Mouse (Mus musculus) MEL (cell line): ENCODE results near the gene Gm20388. TPM values are rescaled to one million over a fixed set of nuclear protein-coding genes. Genes with fewer than 3 reads are reported as not detected.
A peak's percentile ranks its signal among the peaks of the same experiment; 100 is the strongest.

Experiments used
- DNase-seq: peaks from one replicate; pipeline ENCODE4 v3.0.0; 2011; ENCODE audit warnings: low read depth, low spot score
- H3K27ac ChIP-seq: 2 replicates; pipeline ENCODE4 v1.5.1; 2012; ENCODE audit warnings: low read depth, mild to moderate bottlenecking, control low read depth, low read length, moderate library complexity; ENCODE audit not compliant: control insufficient read depth
- H3K27me3 ChIP-seq, 2 experiments: fragments of 150-350 bp in 1 of 2; sonication (generic) in 1 of 2; 2 replicates each; pipeline ENCODE4 v1.6.1; 2012; ENCODE audit warnings: low read length in 2 of 2, mild to moderate bottlenecking in 2 of 2, improper control_type of control experiment in 1 of 2, moderate library complexity in 1 of 2; ENCODE audit not compliant: insufficient read depth in 2 of 2, control insufficient read depth in 1 of 2
- H3K36me3 ChIP-seq, 2 experiments: 2 replicates each; pipeline ENCODE4 v1.6.1; 2012 to 2014; ENCODE audit warnings: low read length in 2 of 2, improper control_type of control experiment in 1 of 2, inconsistent platforms in 1 of 2, mild to moderate bottlenecking in 1 of 2; ENCODE audit not compliant: insufficient read depth in 2 of 2, control insufficient read depth in 1 of 2
- H3K4me1 ChIP-seq, 2 experiments: fragments of 150-350 bp in 1 of 2; sonication (generic) in 1 of 2; 2 replicates each; pipeline ENCODE4 v1.6.1; 2012; ENCODE audit warnings: low read length in 2 of 2, improper control_type of control experiment in 1 of 2, mild to moderate bottlenecking in 1 of 2; ENCODE audit not compliant: insufficient read depth in 2 of 2, control insufficient read depth in 1 of 2
- H3K4me3 ChIP-seq, 2 experiments: fragments of 150-350 bp in 1 of 2; sonication (generic) in 1 of 2; 2 replicates each; pipeline ENCODE4 v1.5.1; 2012; ENCODE audit warnings: low read depth in 2 of 2, low read length in 2 of 2, mild to moderate bottlenecking in 2 of 2, moderate library complexity in 2 of 2, control low read depth in 1 of 2, improper control_type of control experiment in 1 of 2; ENCODE audit not compliant: control insufficient read depth in 1 of 2, insufficient read depth in 1 of 2
- H3K79me2 ChIP-seq: 2 replicates; pipeline ENCODE4 v1.6.1; 2012; ENCODE audit warnings: mild to moderate bottlenecking, low read length, moderate library complexity; ENCODE audit not compliant: control insufficient read depth, poor library complexity, insufficient read depth
- H3K9ac ChIP-seq: 2 replicates; pipeline ENCODE4 v1.6.1; 2012; ENCODE audit warnings: low read depth, mild to moderate bottlenecking, control low read depth, low read length, moderate library complexity; ENCODE audit not compliant: control insufficient read depth, poor library complexity, severe bottlenecking
- H3K9me3 ChIP-seq: fragments of 150-350 bp; sonication (generic); replicated peaks from 2 replicates; pipeline ENCODE4 v1.6.1; 2012; ENCODE audit warnings: mild to moderate bottlenecking, low read length, improper control_type of control experiment, moderate library complexity; ENCODE audit not compliant: insufficient read depth
- CHD2 ChIP-seq: IDR thresholded peaks from 2 replicates; pipeline ENCODE4 v1.6.1; 2011; ENCODE audit warnings: low read length, improper control_type of control experiment
- ETS1 ChIP-seq: IDR thresholded peaks from 2 replicates; pipeline ENCODE4 v1.6.1; 2012; ENCODE audit warnings: low read depth, mild to moderate bottlenecking, inconsistent platforms, low read length, improper control_type of control experiment, moderate library complexity
- GATA1 ChIP-seq: IDR thresholded peaks from 2 replicates; pipeline ENCODE4 v1.6.1; 2011; ENCODE audit warnings: low read depth, low read length, improper control_type of control experiment
- MAFK ChIP-seq: IDR thresholded peaks from 2 replicates; pipeline ENCODE4 v1.6.1; 2011; ENCODE audit warnings: low read depth, mild to moderate bottlenecking, low read length, improper control_type of control experiment, borderline replicate concordance
- MXI1 ChIP-seq: IDR thresholded peaks from 2 replicates; pipeline ENCODE4 v1.6.1; 2011; ENCODE audit warnings: mild to moderate bottlenecking, low read depth, low read length, improper control_type of control experiment
- MYB ChIP-seq: IDR thresholded peaks from 2 replicates; pipeline ENCODE4 v1.6.1; 2011; ENCODE audit warnings: mild to moderate bottlenecking, low read depth, low read length, improper control_type of control experiment
- POLR2A ChIP-seq, 2 experiments: IDR thresholded peaks; 2 replicates each; pipeline ENCODE4 v1.6.1; 2011 to 2012; ENCODE audit warnings: low read length in 2 of 2, mild to moderate bottlenecking in 2 of 2, control low read depth in 1 of 2, improper control_type of control experiment in 1 of 2, low read depth in 1 of 2, moderate library complexity in 1 of 2; ENCODE audit not compliant: control insufficient read depth in 1 of 2, insufficient read depth in 1 of 2, poor library complexity in 1 of 2
- POLR2AphosphoS5 ChIP-seq: IDR thresholded peaks from 2 replicates; pipeline ENCODE4 v1.6.1; 2012; ENCODE audit warnings: low read depth, borderline replicate concordance, mild to moderate bottlenecking, inconsistent platforms, low read length, moderate library complexity, mixed read lengths
- RCOR1 ChIP-seq: IDR thresholded peaks from 2 replicates; pipeline ENCODE4 v1.6.1; 2012; ENCODE audit warnings: low read depth, mild to moderate bottlenecking, inconsistent platforms, low read length, improper control_type of control experiment
- SIN3A ChIP-seq: IDR thresholded peaks from 2 replicates; pipeline ENCODE4 v1.6.1; 2012; ENCODE audit warnings: low read length, improper control_type of control experiment, inconsistent platforms
- SMC3 ChIP-seq: IDR thresholded peaks from 2 replicates; pipeline ENCODE4 v1.6.1; 2011; ENCODE audit warnings: low read depth, low read length, improper control_type of control experiment
- TBP ChIP-seq: IDR thresholded peaks from 2 replicates; pipeline ENCODE4 v1.8.0; 2011; ENCODE audit warnings: low read depth, low read length, improper control_type of control experiment
- UBTF ChIP-seq: IDR thresholded peaks from 2 replicates; pipeline ENCODE4 v1.6.1; 2012; ENCODE audit warnings: low read depth, mild to moderate bottlenecking, inconsistent platforms, low read length, improper control_type of control experiment, moderate library complexity, borderline replicate concordance; ENCODE audit not compliant: insufficient read depth
- ZC3H11A ChIP-seq: IDR thresholded peaks from 2 replicates; pipeline ENCODE4 v1.6.1; 2012; ENCODE audit warnings: low read depth, mild to moderate bottlenecking, inconsistent platforms, low read length, improper control_type of control experiment
- ZMIZ1 ChIP-seq: IDR thresholded peaks from 2 replicates; pipeline ENCODE4 v1.6.1; 2012; ENCODE audit warnings: low read depth, mild to moderate bottlenecking, inconsistent platforms, low read length, improper control_type of control experiment, moderate library complexity
- polyA plus RNA-seq, 2 experiments: library from polyadenylated mRNA; stranded (reverse) in 1 of 2; unstranded in 1 of 2; fragments of >175 nt in 1 of 2; fragments of >200 nt in 1 of 2; gene quantifications; 2 replicates each; pipeline versions ENCODE4 v1.2.1 to v1.2.4; 2012; ENCODE audit warnings: low replicate concordance in 2 of 2, low read depth in 1 of 2; ENCODE audit not compliant: insufficient read length in 2 of 2, insufficient read depth in 1 of 2, missing spikeins in 1 of 2
- total RNA-seq: library from RNA; depleted of rRNA; stranded (reverse); fragments of 300-350 nt; gene quantifications from 2 replicates; pipeline ENCODE4 v1.2.3, GENCODE M21; 2012

Gene Gm20388
- total and polyA plus RNA-seq, 3 experiments, result 11.1 to 17.8 TPM; not detected in 1

DNA sequence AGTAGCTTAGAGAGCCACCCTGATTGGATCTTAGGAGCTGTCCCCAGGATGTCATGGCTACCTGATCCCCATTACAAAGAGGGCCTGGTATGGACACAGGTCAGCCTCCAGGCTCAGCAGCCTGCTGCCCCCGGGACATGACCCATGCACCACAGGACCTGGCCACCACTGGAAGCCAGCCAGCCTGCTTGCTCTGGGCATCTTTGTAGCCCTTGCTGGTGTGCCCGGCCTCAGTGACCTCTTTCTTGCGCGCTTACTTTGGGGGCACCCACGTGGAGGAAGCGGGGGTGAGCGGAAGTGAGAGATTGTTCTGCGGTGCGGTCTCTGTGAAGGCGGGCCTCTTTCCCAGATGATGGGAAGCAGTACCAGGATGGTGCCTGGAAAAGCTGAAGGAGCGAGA lies 641.9 kb downstream of the Gm20388 start:
- Histone ChIP-seq H3K27ac (no peak overlapping the region), H3K79me2 (peaks cover 94% of the 10 kb centered on the region), H3K4me3 (no peak overlapping the region), H3K4me1 (no peaks in the 10 kb centered on the region), H3K9me3 (no peaks in the 10 kb centered on the region), H3K27me3 (no peaks in the 10 kb centered on the region), H3K9ac (no peak overlapping the region), H3K36me3 (no peaks in the 10 kb centered on the region; a peak in 2 of 4 replicates)
- TF ChIP-seq SIN3A (no peak), MXI1 (no peak), RCOR1 (no peak), POLR2A (IDR thresholded peaks at IDR 0.05; ENCODE audit: control insufficient read depth in 1 of 2, insufficient read depth in 1 of 2, low read depth in 1 of 2, low read length in 2 of 2, poor library complexity in 1 of 2) (no peak), MAFK (no peak), ZC3H11A (no peak), TBP (no peak)
- DNase-seq, result no peak

DNA sequence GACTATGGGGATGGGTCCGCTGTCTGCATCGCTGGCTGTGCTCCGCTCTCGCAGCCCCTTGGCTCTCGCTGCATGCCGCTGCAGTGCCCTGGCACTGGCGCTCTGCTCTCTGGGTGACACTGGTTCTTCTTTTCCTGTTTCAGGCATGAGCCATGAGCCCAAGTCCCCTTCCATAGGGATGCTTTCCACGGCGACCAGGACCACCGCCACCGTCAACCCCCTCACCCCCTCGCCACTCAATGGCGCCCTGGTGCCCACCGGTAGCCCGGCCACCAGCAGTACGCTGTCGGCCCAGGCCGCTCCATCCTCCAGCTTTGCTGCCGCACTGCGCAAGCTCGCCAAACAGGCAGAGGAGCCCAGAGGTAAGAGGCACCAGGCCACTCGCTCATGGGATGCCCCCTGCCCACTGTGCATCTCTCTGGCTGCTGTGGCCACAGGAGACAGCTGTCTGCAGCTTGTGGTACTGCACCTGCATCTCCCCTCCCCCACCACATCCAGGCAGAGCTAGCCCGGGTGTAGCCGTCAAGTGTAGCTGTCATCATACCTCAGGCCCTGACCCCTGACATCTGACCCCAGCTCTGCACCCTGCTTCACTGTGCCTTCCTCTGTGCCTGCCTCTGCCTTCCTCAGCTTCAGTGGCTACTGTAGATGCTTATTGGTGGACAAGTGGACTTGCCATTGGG lies 642.9 kb downstream of the Gm20388 start:
- no peak overlapping the region for H3K27ac ChIP-seq
- DNase-seq, result no peak
- no peaks in the 10 kb centered on the region; a peak in 2 of 4 replicates for H3K36me3 ChIP-seq
- H3K9me3 ChIP-seq, result no peaks in the 10 kb centered on the region
- no peaks in the 10 kb centered on the region for H3K27me3 ChIP-seq
- TF ChIP-seq CHD2, result no peak
- 0 out of 2 replicates have a peak, but pooled peaks have one; percentile 58 for TF ChIP-seq POLR2AphosphoS5
- no peaks in the 10 kb centered on the region for H3K4me1 ChIP-seq
- peaks cover 93% of the 10 kb centered on the region for H3K79me2 ChIP-seq
- no peak overlapping the region for H3K4me3 ChIP-seq
- no peak overlapping the region for H3K9ac ChIP-seq

DNA sequence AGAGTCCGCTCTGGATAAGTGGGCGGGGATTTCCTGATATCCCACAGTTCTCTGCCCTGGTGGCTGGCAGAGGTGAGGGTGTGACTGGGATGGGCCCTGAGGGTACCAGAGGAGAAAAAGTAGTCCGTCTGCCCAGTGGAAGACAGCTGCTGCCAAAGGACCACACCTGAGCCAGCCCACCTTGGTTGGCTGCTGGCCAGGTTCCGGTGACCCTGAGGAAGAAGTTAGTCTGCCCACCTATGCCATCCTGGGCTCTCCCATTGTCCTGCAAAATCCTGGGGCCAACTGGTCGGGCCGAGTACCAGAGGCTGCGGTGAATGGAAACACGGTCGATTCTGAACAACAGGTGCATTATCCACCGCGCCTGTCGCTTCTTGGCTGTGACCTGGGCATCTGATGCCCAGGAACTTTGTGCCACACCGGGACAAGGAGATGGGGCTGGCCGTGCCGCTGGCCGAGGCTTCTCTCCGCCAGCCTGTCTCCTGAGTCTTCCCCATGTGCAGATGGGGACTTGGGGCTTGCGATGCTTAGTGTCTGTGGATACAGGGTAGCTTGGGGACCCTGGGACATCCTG lies 643.9 kb downstream of the Gm20388 start:
- Histone ChIP-seq H3K4me3 (no peak overlapping the region), H3K9me3 (no peaks in the 10 kb centered on the region), H3K27ac (no peak overlapping the region), H3K4me1 (no peaks in the 10 kb centered on the region), H3K27me3 (no peaks in the 10 kb centered on the region), H3K79me2 (peaks cover 94% of the 10 kb centered on the region), H3K9ac (no peak overlapping the region), H3K36me3 (no peaks in the 10 kb centered on the region; a peak in 3 of 4 replicates)
- no peak for DNase-seq
- TF ChIP-seq ZMIZ1 (no peak), UBTF (no peak), ETS1 (no peak), MYB (no peak), GATA1 (no peak), SMC3 (no peak)
